Mouse (Mus musculus): ENCODE results near the gene Enpp1. TPM values are rescaled to one million over a fixed set of nuclear protein-coding genes. Genes with fewer than 3 reads are reported as not detected.
"Not testable (repeated sequence)": the region's sequence is repeated elsewhere in the genome, so short reads cannot be mapped to it uniquely, and the experiment has no call there.

The Enpp1 gene
- polyA plus RNA-seq, 1 experiment from 2014 or later: 9.3 TPM

DNA sequence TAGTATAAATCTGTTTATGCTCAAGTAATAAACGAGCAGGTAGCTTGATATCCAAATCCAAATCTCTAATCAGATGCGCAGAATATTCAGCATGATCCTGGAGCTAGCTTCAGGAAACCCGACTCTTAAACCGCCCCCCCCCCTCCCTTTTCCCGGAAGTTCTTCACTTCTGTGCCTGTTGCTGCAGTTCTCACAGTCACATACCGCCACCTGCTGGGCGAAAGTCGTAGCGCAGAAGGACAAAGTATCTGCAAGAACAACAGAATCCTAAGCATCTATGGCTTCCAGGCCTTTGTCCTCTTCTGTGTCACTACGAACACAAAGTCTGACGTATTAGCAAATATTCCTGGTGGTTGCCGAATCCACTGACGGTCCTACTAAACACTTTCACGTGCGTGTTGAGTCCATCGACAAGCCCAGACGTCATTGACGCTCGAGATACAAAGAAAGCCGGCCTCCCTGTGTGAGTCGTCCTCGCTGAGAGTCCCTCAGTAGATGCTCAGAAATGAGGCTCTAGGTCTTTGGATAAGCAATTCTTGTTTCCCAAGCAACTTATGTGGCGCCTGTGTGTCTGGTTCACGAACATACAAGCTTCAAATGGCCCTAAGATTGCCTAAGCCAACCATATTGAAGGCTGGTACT is 86.8 kb downstream of the Enpp1 start:
- H3K4me2 ChIP-seq (ENCODE audit: low read depth, low read length): peak overlapping the region; percentile 44
- 36% methylated on average over 24 of the region's 24 CpGs for WGBS
- peak; percentile 88 for DNase-seq (ENCODE audit: low spot score)
- no peak overlapping the region for H3K27ac ChIP-seq (replicated peaks; ENCODE audit: low read depth, low read length)
- H3K27me3 ChIP-seq (replicated peaks; ENCODE audit: control insufficient read depth, insufficient read depth, low read length): no peaks in the 10 kb centered on the region
- H3K4me1 ChIP-seq (ENCODE audit: control insufficient read depth, insufficient read depth, low read length): no peaks in the 10 kb centered on the region; the same call in 1 of the 2 replicates
- no peaks in the 10 kb centered on the region for H3K9me3 ChIP-seq (ENCODE audit: control insufficient read depth, low read length)
- peak; percentile 38; the same call in 1 of the 2 replicates for ATAC-seq (ENCODE audit: low read depth)
- H3K36me3 ChIP-seq (ENCODE audit: control insufficient read depth, insufficient read depth, low read length): no peaks in the 10 kb centered on the region
- H3K9ac ChIP-seq (ENCODE audit: low read depth, low read length): peak overlapping the region; percentile 9; the same call in 1 of the 2 replicates
- no peak overlapping the region; the same call in 1 of the 2 replicates for H3K4me3 ChIP-seq (ENCODE audit: low read depth, low read length)

DNA sequence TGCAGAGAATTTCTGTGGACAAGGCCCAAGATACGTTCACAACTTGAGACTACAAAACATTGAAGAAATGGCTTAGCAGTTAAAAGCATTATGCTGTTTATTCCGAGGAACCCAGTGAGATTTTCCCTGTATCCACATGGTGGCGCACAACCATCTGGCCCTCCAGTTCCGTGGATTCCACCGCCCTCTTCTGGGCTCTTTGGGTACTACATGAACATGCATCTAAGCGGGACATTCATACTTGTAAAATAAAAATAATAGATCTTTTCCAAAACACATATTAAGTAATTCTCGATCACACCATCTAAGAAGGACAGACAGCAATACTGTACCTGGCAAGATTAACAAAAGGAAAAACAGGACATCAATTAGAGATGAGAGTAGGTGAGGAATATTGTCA is 89.4 kb downstream of the Enpp1 start:
- H3K27me3 ChIP-seq (replicated peaks; ENCODE audit: control insufficient read depth, insufficient read depth, low read length): no peaks in the 10 kb centered on the region
- H3K4me3 ChIP-seq (ENCODE audit: low read depth, low read length): no peak overlapping the region
- DNase-seq (ENCODE audit: low spot score): peak; percentile 60
- H3K9me3 ChIP-seq (ENCODE audit: control insufficient read depth, low read length): 0 out of 2 replicates have a peak, but pooled peaks cover 3% of the 10 kb centered on the region
- no peak overlapping the region for H3K27ac ChIP-seq (replicated peaks; ENCODE audit: low read depth, low read length)
- H3K9ac ChIP-seq (ENCODE audit: low read depth, low read length): no peak overlapping the region
- no peak for ATAC-seq (ENCODE audit: low read depth)
- H3K36me3 ChIP-seq (ENCODE audit: control insufficient read depth, insufficient read depth, low read length): no peaks in the 10 kb centered on the region
- WGBS: 23% methylated on average over 7 of the region's 7 CpGs
- no peaks in the 10 kb centered on the region; the same call in 1 of the 2 replicates for H3K4me1 ChIP-seq (ENCODE audit: control insufficient read depth, insufficient read depth, low read length)
- no peak overlapping the region for H3K4me2 ChIP-seq (ENCODE audit: low read depth, low read length)

DNA sequence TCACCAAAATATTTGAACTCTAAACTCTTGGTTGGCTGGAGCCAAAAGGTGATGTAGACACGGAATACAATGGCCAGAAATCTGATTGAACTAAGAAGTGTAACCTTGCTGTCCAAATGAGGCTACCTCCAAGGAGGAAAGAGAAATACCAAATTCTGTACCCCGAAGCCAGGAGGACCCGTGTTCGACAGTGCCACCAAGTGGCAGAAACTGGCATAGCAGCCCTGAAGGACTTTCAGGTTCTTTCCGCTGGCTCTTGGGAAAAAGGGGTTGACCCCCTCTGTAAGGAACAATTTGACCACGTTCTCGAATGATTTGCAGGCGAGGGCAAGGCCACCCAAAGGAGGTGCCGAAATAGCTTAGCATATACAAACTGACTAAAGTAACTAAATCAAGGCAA is 90.4 kb downstream of the Enpp1 start:
- H3K9ac ChIP-seq (ENCODE audit: low read depth, low read length): no peak overlapping the region
- H3K4me2 ChIP-seq (ENCODE audit: low read depth, low read length): no peak overlapping the region
- no peak for ATAC-seq (ENCODE audit: low read depth)
- WGBS: 36% methylated on average over 9 of the region's 9 CpGs
- H3K27ac ChIP-seq (replicated peaks; ENCODE audit: low read depth, low read length): no peak overlapping the region
- H3K4me3 ChIP-seq (ENCODE audit: low read depth, low read length): no peak overlapping the region
- no peaks in the 10 kb centered on the region for H3K27me3 ChIP-seq (replicated peaks; ENCODE audit: control insufficient read depth, insufficient read depth, low read length)
- no peak for DNase-seq (ENCODE audit: low spot score)
- H3K36me3 ChIP-seq (ENCODE audit: control insufficient read depth, insufficient read depth, low read length): no peaks in the 10 kb centered on the region
- H3K9me3 ChIP-seq (ENCODE audit: control insufficient read depth, low read length): 0 out of 2 replicates have a peak, but pooled peaks cover 3% of the 10 kb centered on the region
- no peaks in the 10 kb centered on the region; the same call in 1 of the 2 replicates for H3K4me1 ChIP-seq (ENCODE audit: control insufficient read depth, insufficient read depth, low read length)

DNA sequence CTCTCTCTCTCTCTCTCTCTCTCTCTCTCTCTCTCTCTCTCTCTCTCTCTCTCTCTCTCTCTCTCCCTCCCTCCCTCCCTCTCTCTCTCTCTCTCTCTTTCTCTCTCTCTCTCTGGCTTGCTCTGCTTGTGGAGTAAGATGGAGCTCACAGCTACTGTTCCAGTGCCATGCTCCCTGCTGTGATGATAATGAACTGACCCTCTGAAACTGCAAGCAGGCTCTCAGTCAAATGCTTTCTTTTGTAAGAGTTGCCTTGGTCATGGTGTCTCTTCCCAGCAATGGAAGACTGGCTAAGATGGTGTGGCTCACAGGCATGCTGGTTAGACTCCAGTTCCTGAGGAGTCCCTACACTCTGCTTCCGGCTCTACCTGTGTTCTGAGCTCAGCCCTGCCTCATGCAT is 95.4 kb downstream of the Enpp1 start:
- 100% methylated on average over 1 of the region's 1 CpGs for WGBS
- not testable (repeated sequence) for H3K27ac ChIP-seq (replicated peaks; ENCODE audit: low read depth, low read length); ATAC-seq (ENCODE audit: low read depth); H3K9me3 ChIP-seq (ENCODE audit: control insufficient read depth, low read length); DNase-seq (ENCODE audit: low spot score); H3K4me1 ChIP-seq (ENCODE audit: control insufficient read depth, insufficient read depth, low read length); H3K27me3 ChIP-seq (replicated peaks; ENCODE audit: control insufficient read depth, insufficient read depth, low read length); H3K36me3 ChIP-seq (ENCODE audit: control insufficient read depth, insufficient read depth, low read length); H3K4me2 ChIP-seq (ENCODE audit: low read depth, low read length); H3K4me3 ChIP-seq (ENCODE audit: low read depth, low read length); H3K9ac ChIP-seq (ENCODE audit: low read depth, low read length)

DNA sequence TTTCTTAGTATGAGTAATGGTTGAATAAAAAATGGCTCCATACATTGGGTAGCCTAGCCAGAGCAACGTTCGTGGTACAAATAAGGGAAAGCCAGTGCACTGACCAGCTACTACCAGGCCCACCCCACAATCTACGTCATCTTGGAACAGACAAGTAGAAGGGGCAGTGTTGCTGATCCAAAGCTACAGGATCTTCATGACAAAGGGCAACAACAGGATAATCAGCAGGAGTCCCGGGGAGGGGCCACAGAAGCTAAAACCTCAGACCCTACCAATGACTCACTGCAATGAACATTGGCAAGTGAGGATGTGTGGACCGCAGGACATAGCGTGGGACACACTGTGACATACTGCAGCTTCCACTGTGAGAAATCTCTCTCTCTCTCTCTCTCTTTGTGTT is 96.2 kb downstream of the Enpp1 start:
- Histone ChIP-seq H3K27ac (replicated peaks; ENCODE audit: low read depth, low read length) (no peak overlapping the region), H3K4me3 (ENCODE audit: low read depth, low read length) (no peak overlapping the region), H3K27me3 (replicated peaks; ENCODE audit: control insufficient read depth, insufficient read depth, low read length) (no peaks in the 10 kb centered on the region), H3K9ac (ENCODE audit: low read depth, low read length) (no peak overlapping the region), H3K4me2 (ENCODE audit: low read depth, low read length) (no peak overlapping the region), H3K36me3 (ENCODE audit: control insufficient read depth, insufficient read depth, low read length) (no peaks in the 10 kb centered on the region), H3K9me3 (ENCODE audit: control insufficient read depth, low read length) (0 out of 2 replicates have a peak, but pooled peaks cover 3% of the 10 kb centered on the region), H3K4me1 (ENCODE audit: control insufficient read depth, insufficient read depth, low read length) (no peaks in the 10 kb centered on the region)
- 90% methylated on average over 6 of the region's 6 CpGs for WGBS
- no peak for DNase-seq (ENCODE audit: low spot score)
- no peak for ATAC-seq (ENCODE audit: low read depth)

DNA sequence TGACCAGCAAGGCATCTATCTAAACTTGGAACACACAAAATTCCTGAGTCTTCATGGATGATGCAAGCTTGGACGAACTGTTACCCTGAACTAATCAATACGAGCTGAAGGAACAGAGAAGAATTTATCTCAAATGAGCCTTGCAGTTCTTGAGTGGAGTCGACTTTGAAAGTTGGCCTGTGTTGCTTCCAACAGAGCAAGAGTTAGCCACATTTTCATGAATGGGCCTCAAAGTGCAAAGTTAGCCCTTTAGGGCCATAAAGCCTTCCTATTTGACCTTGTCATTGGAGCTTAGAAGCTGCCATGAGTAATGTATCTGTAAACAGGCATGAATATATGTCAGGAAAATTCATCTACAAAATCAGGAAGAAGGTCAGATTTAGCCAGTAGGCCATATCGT is 97.2 kb downstream of the Enpp1 start:
- ATAC-seq (ENCODE audit: low read depth) (no peak), DNase-seq (ENCODE audit: low spot score) (no peak)
- 87% methylated on average over 4 of the region's 4 CpGs for WGBS
- no peaks in the 10 kb centered on the region for H3K27me3 ChIP-seq (replicated peaks; ENCODE audit: control insufficient read depth, insufficient read depth, low read length)
- no peaks in the 10 kb centered on the region for H3K36me3 ChIP-seq (ENCODE audit: control insufficient read depth, insufficient read depth, low read length)
- no peaks in the 10 kb centered on the region for H3K4me1 ChIP-seq (ENCODE audit: control insufficient read depth, insufficient read depth, low read length)
- no peak overlapping the region for H3K4me3 ChIP-seq (ENCODE audit: low read depth, low read length)
- 0 out of 2 replicates have a peak, but pooled peaks cover 3% of the 10 kb centered on the region for H3K9me3 ChIP-seq (ENCODE audit: control insufficient read depth, low read length)
- no peak overlapping the region for H3K27ac ChIP-seq (replicated peaks; ENCODE audit: low read depth, low read length)
- H3K4me2 ChIP-seq (ENCODE audit: low read depth, low read length): no peak overlapping the region
- no peak overlapping the region for H3K9ac ChIP-seq (ENCODE audit: low read depth, low read length)

DNA sequence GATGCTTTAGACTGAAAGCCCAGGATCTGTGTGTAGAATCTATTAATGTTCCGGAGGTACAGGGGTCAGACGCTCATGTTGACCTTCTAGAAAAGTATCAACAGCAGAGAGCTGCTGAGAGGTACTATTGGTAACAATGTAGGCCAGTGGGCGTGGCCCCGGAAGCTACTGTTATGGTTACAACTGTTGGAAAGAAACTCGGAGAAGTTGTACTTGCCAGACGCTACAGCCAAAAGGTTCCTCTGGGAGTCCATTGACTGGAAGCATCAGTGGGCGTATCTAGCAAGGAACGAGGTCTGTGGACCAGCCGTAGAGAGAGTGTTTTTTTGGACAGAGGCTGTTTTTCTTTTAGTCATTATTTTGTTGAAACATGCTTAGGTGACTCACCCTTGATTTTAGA is 102.2 kb downstream of the Enpp1 start:
- Histone ChIP-seq H3K4me1 (ENCODE audit: control insufficient read depth, insufficient read depth, low read length) (no peaks in the 10 kb centered on the region), H3K9ac (ENCODE audit: low read depth, low read length) (no peak overlapping the region), H3K27me3 (replicated peaks; ENCODE audit: control insufficient read depth, insufficient read depth, low read length) (no peaks in the 10 kb centered on the region), H3K4me2 (ENCODE audit: low read depth, low read length) (no peak overlapping the region), H3K4me3 (ENCODE audit: low read depth, low read length) (no peak overlapping the region), H3K27ac (replicated peaks; ENCODE audit: low read depth, low read length) (no peak overlapping the region), H3K36me3 (ENCODE audit: control insufficient read depth, insufficient read depth, low read length) (no peaks in the 10 kb centered on the region), H3K9me3 (ENCODE audit: control insufficient read depth, low read length) (no peaks in the 10 kb centered on the region)
- ATAC-seq (ENCODE audit: low read depth): no peak
- WGBS: 81% methylated on average over 9 of the region's 9 CpGs
- no peak for DNase-seq (ENCODE audit: low spot score)

DNA sequence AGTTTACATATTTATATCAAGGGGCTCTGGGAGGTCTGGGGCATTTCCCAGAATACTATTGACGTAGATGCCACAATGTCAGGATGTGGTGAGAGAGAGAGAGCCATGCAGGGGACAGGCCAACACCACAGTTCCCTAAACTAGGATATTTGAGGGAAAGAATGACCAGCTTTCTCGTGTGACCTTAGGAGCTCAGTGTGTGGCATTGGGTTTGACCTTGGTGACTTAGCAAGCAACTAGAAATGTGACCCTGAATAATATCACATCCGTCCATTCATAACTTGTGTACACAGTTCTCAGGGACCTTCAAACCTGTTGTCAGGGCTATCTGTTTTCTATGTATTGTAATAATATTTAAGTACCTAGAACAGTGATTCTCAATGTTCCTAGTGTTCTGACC is 102.8 kb downstream of the Enpp1 start:
- ATAC-seq (ENCODE audit: low read depth): no peak
- WGBS: 89% methylated on average over 3 of the region's 3 CpGs

DNA sequence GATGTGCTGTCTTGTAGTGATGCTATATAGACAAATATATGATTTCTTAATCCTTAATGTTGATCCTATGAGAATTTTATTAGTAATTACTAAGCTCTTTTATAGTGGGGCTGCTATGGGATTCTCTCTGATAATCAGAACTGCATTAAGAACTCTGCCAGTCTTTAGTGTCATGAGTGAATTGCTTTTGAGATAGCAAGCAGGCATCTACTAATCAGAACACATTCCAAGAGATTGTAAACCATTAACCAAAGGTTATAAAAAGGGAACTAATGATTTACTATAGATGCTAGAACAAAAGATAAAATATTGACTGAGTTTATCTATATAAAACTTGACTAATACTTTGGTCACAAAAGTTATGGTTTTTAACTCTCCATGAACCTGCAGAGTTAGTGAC is 108.2 kb downstream of the Enpp1 start:
- Histone ChIP-seq H3K4me2 (ENCODE audit: low read depth, low read length) (no peak overlapping the region), H3K4me3 (ENCODE audit: low read depth, low read length) (no peak overlapping the region), H3K4me1 (ENCODE audit: control insufficient read depth, insufficient read depth, low read length) (no peaks in the 10 kb centered on the region), H3K9me3 (ENCODE audit: control insufficient read depth, low read length) (no peaks in the 10 kb centered on the region), H3K27me3 (replicated peaks; ENCODE audit: control insufficient read depth, insufficient read depth, low read length) (no peaks in the 10 kb centered on the region), H3K9ac (ENCODE audit: low read depth, low read length) (no peak overlapping the region), H3K27ac (replicated peaks; ENCODE audit: low read depth, low read length) (no peak overlapping the region), H3K36me3 (ENCODE audit: control insufficient read depth, insufficient read depth, low read length) (no peaks in the 10 kb centered on the region)
- no peak for DNase-seq (ENCODE audit: low spot score)
- ATAC-seq (ENCODE audit: low read depth): no peak

More for the DNA sequence above, 102.8 kb downstream of the Enpp1 start:
- H3K9ac ChIP-seq (ENCODE audit: low read depth, low read length): no peak overlapping the region
- no peak overlapping the region for H3K27ac ChIP-seq (replicated peaks; ENCODE audit: low read depth, low read length)
- no peak overlapping the region for H3K4me3 ChIP-seq (ENCODE audit: low read depth, low read length)
- no peak for DNase-seq (ENCODE audit: low spot score)
- no peaks in the 10 kb centered on the region for H3K4me1 ChIP-seq (ENCODE audit: control insufficient read depth, insufficient read depth, low read length)
- no peak overlapping the region for H3K4me2 ChIP-seq (ENCODE audit: low read depth, low read length)
- no peaks in the 10 kb centered on the region for H3K36me3 ChIP-seq (ENCODE audit: control insufficient read depth, insufficient read depth, low read length)
- H3K9me3 ChIP-seq (ENCODE audit: control insufficient read depth, low read length): no peaks in the 10 kb centered on the region
- no peaks in the 10 kb centered on the region for H3K27me3 ChIP-seq (replicated peaks; ENCODE audit: control insufficient read depth, insufficient read depth, low read length)

Data from embryonic facial prominence, embryonic 14.5 days (tissue).